Mouse (Mus musculus) ES-Bruce4 (cell line): ENCODE measurements around the gene Clic4. TPM values are rescaled to one million over a fixed set of nuclear protein-coding genes. Genes with fewer than 3 reads are reported as not detected.

Source experiments
- H3K27ac ChIP-seq: 2 replicates; pipeline ENCODE4 v1.5.1; 2012; ENCODE audit warnings: low read length, inconsistent platforms; ENCODE audit not compliant: insufficient read depth
- H3K27me3 ChIP-seq: 2 replicates; pipeline ENCODE4 v1.6.1; 2012; ENCODE audit warnings: mild to moderate bottlenecking, low read length, inconsistent platforms; ENCODE audit not compliant: control insufficient read depth, poor library complexity, insufficient read depth, severe bottlenecking
- H3K36me3 ChIP-seq: 2 replicates; pipeline ENCODE4 v1.6.1; 2012; ENCODE audit warnings: inconsistent platforms, mild to moderate bottlenecking, low read length, moderate library complexity; ENCODE audit not compliant: control insufficient read depth, poor library complexity, insufficient read depth, severe bottlenecking
- H3K4me1 ChIP-seq: one replicate; pipeline ENCODE4 v1.8.1; 2011; ENCODE audit warnings: low read length; ENCODE audit not compliant: control insufficient read depth, insufficient read depth
- H3K4me3 ChIP-seq: 2 replicates; pipeline ENCODE4 v1.5.1; 2011; ENCODE audit warnings: low read depth, mild to moderate bottlenecking, low read length
- H3K9ac ChIP-seq: 2 replicates; pipeline ENCODE4 v1.6.1; 2012; ENCODE audit warnings: low read depth, mild to moderate bottlenecking, inconsistent platforms; ENCODE audit not compliant: poor library complexity, severe bottlenecking
- H3K9me3 ChIP-seq: replicated peaks from 2 replicates; pipeline ENCODE4 v1.6.1; 2012; ENCODE audit warnings: mild to moderate bottlenecking, low read length, inconsistent platforms; ENCODE audit not compliant: control insufficient read depth, poor library complexity, insufficient read depth, severe bottlenecking
- CTCF ChIP-seq: IDR thresholded peaks from one replicate; pipeline ENCODE4 v1.8.1; 2011; ENCODE audit warnings: low read depth, low read length
- EP300 ChIP-seq: IDR thresholded peaks from 2 replicates; pipeline ENCODE4 v1.6.1; 2011; ENCODE audit warnings: low read depth, low read length; ENCODE audit not compliant: insufficient read depth
- POLR2A ChIP-seq: IDR thresholded peaks from one replicate; pipeline ENCODE4 v1.8.1; 2011; ENCODE audit warnings: low read length; ENCODE audit not compliant: insufficient read depth
- polyA plus RNA-seq: library from polyadenylated mRNA; stranded (reverse); fragments of >200 nt; gene quantifications from 2 replicates; pipeline ENCODE4 v1.2.4, GENCODE M21; 2011; ENCODE audit warnings: low read depth; ENCODE audit not compliant: missing spikeins, insufficient read depth, insufficient read length

The Clic4 gene
- polyA plus RNA-seq, 1 experiment = 151 TPM

- H3K4me1 ChIP-seq = no peaks in the 10 kb centered on the region
- no peak overlapping the region for H3K4me3 ChIP-seq
- H3K27ac ChIP-seq = no peak overlapping the region
- no peak for TF ChIP-seq CTCF
- no peak for TF ChIP-seq POLR2A
- no peak for TF ChIP-seq EP300
- no peaks in the 10 kb centered on the region for H3K9me3 ChIP-seq
- no peaks in the 10 kb centered on the region for H3K36me3 ChIP-seq
- no peak overlapping the region for H3K9ac ChIP-seq
- no peaks in the 10 kb centered on the region for H3K27me3 ChIP-seq
Observed at GRCm38 (mm10) chr4:135297146-135297545, 24.5 kb upstream of the Clic4 start.

GRCm38 (mm10) chr4:135296565-135296964 is 24.0 kb upstream of the Clic4 start:
- TF ChIP-seq EP300 (no peak), CTCF (no peak), POLR2A (no peak)
- H3K4me1 ChIP-seq = peaks cover under 1% of the 10 kb centered on the region

GRCm38 (mm10) chr4:135293813-135294212 is 21.2 kb upstream of the Clic4 start:
- Histone ChIP-seq H3K9me3 (no peaks in the 10 kb centered on the region), H3K27ac (no peak overlapping the region), H3K4me1 (peaks cover 2% of the 10 kb centered on the region), H3K4me3 (no peak overlapping the region), H3K36me3 (no peaks in the 10 kb centered on the region), H3K27me3 (no peaks in the 10 kb centered on the region), H3K9ac (no peak overlapping the region)
- TF ChIP-seq EP300 (no peak), POLR2A (no peak), CTCF (no peak)

More at GRCm38 (mm10) chr4:135296565-135296964, 24.0 kb upstream of the Clic4 start:
- Histone ChIP-seq H3K9ac (no peak overlapping the region), H3K36me3 (no peaks in the 10 kb centered on the region), H3K4me3 (no peak overlapping the region), H3K27ac (no peak overlapping the region), H3K27me3 (no peaks in the 10 kb centered on the region), H3K9me3 (no peaks in the 10 kb centered on the region)

- H3K27ac ChIP-seq = peak overlapping the region; percentile 71
- peak overlapping the region; percentile 11; the same call in 1 of the 2 replicates for H3K9ac ChIP-seq
- H3K36me3 ChIP-seq = no peaks in the 10 kb centered on the region
- peak overlapping the region; percentile 60 for H3K4me3 ChIP-seq
- H3K9me3 ChIP-seq = no peaks in the 10 kb centered on the region
- no peaks in the 10 kb centered on the region for H3K27me3 ChIP-seq
- TF ChIP-seq EP300 (0 out of 2 replicates have a peak, but pooled peaks have one; percentile 38), POLR2A (peak; percentile 27), CTCF (no peak)
- H3K4me1 ChIP-seq = peaks cover 5% of the 10 kb centered on the region
Observed at GRCm38 (mm10) chr4:135292477-135293089, 20.0 kb upstream of the Clic4 start.

GRCm38 (mm10) chr4:135291841-135292240 is 19.2 kb upstream of the Clic4 start:
- no peak overlapping the region for H3K9ac ChIP-seq
- H3K9me3 ChIP-seq = no peaks in the 10 kb centered on the region
- peaks cover 5% of the 10 kb centered on the region for H3K4me1 ChIP-seq
- no peaks in the 10 kb centered on the region for H3K27me3 ChIP-seq
- no peaks in the 10 kb centered on the region for H3K36me3 ChIP-seq
- no peak overlapping the region for H3K4me3 ChIP-seq
- H3K27ac ChIP-seq = peak overlapping the region; percentile 71; the same call in 1 of the 2 replicates
- no peak for TF ChIP-seq CTCF

GRCm38 (mm10) chr4:135291199-135291598 is 18.6 kb upstream of the Clic4 start:
- Histone ChIP-seq H3K36me3 (no peaks in the 10 kb centered on the region), H3K9me3 (no peaks in the 10 kb centered on the region), H3K4me3 (no peak overlapping the region), H3K4me1 (peaks cover 5% of the 10 kb centered on the region), H3K9ac (no peak overlapping the region), H3K27ac (no peak overlapping the region), H3K27me3 (no peaks in the 10 kb centered on the region)
- TF ChIP-seq EP300 = no peak
- no peak for TF ChIP-seq POLR2A
- TF ChIP-seq CTCF = no peak
